Mouse (Mus musculus) forebrain, embryonic 12.5 days (tissue): Measurements from ENCODE around the gene Ica1. TPM values are rescaled to one million over a fixed set of nuclear protein-coding genes. Genes with fewer than 3 reads are reported as not detected.

Experiments used
- ATAC-seq: fragments of 200-750 bp; cut with Nextera tagmentation; 2 replicates; pipeline ENCODE4 v1.8.0; 2017; ENCODE audit warnings: moderate TSS enrichment; ENCODE audit not compliant: low FRiP score
- H3K27ac ChIP-seq: fragments of 300-500 bp; sonication (generic); 2 replicates; pipeline ENCODE4 v1.5.1; 2016; ENCODE audit warnings: mild to moderate bottlenecking
- H3K27me3 ChIP-seq: fragments of 300-500 bp; sonication (generic); 2 replicates; pipeline ENCODE4 v1.6.1; 2016; ENCODE audit warnings: mild to moderate bottlenecking
- H3K36me3 ChIP-seq: fragments of 300-500 bp; sonication (generic); replicated peaks from 2 replicates; pipeline ENCODE4 v1.6.1; 2016; ENCODE audit warnings: mild to moderate bottlenecking
- H3K4me1 ChIP-seq: fragments of 300-500 bp; sonication (generic); 2 replicates; pipeline ENCODE4 v1.6.1; 2016
- H3K4me2 ChIP-seq: fragments of 300-500 bp; sonication (generic); 2 replicates; pipeline ENCODE4 v1.6.1; 2016; ENCODE audit warnings: mild to moderate bottlenecking, moderate library complexity
- H3K4me3 ChIP-seq: fragments of 300-500 bp; sonication (generic); replicated peaks from 2 replicates; pipeline ENCODE4 v1.5.1; 2016; ENCODE audit warnings: mild to moderate bottlenecking
- H3K9ac ChIP-seq: fragments of 300-500 bp; sonication (generic); 2 replicates; pipeline ENCODE4 v1.6.1; 2016; ENCODE audit warnings: mild to moderate bottlenecking
- H3K9me3 ChIP-seq: fragments of 300-500 bp; sonication (generic); 2 replicates; pipeline ENCODE4 v1.6.1; 2016
- WGBS: fragments of 180-500 bp; shearing (Covaris S2); methylation state at CpG from one replicate; pipeline ENCODE4 v1.1.7; 2016; 5-methylcytosine and 5-hydroxymethylcytosine counted together
- polyA plus RNA-seq: library from polyadenylated mRNA; unstranded; fragments of >200 nt; fragmentation: Nextera tagmentation; extraction: Ambion mirVana; gene quantifications from 2 replicates; pipeline ENCODE4 v1.2.1, GENCODE M21; 2016

The Ica1 gene
- polyA plus RNA-seq, result 16.4 and 17.5 TPM in 2 replicates

DNA sequence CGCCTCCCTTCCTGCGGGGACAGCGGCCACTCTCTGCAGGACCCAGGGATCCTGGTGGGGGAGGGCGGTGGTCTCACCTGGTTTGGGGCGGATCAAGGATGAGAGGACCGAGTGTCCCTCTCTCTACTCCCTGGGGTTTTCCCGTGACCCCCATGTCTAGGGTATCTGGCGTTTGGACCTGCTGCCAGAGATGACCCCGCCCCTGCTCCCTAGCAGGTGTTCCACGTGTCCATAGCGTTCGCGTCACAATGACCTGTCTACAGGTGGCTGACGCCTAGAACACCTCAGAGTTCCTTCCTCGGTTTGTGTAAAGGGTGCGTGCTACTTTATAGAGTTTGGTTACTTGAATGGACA, at the start of gene Ica1:
Gene Ica1, minus strand, starts transcription at position 193 of the 354 bp plus-strand sequence.
- ATAC-seq, result no peak
- Histone ChIP-seq H3K4me2 (peak within 1 kb of the TSS; percentile 95), H3K36me3 (no peaks in the 10 kb centered on the region), H3K9me3 (no peaks in the 10 kb centered on the region), H3K27me3 (peaks cover 15% of the 10 kb centered on the region), H3K4me3 (peak within 1 kb of the TSS; percentile 84), H3K4me1 (peaks cover 6% of the 10 kb centered on the region; the same call in 1 of the 2 replicates), H3K9ac (peak within 1 kb of the TSS; percentile 82), H3K27ac (0 out of 2 replicates have a peak within 1 kb of the TSS, but pooled peaks have one; percentile 20)
- 2% methylated on average over 16 of the region's 16 CpGs for WGBS

DNA sequence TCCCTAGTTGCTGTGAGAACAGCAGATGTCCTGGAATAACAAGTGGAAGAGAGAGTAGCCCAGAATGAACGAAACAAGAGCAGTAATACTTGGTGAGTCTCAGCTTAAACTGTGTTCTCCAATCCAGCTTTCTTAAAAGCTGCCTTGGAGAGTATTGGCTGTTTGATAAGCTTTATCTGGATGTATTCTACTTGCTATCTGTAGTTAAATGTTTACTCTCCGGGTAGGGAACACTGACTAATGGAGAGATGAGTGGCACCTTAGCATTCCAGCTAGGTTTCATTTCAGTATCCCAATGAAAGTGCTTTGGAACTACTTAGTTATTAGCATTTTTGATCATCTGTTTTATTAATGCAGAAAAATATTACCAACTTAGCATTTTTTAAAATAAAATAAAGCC, 41.6 kb upstream of the Ica1 start:
- no peak for ATAC-seq
- Histone ChIP-seq H3K4me2 (no peak overlapping the region), H3K9me3 (no peaks in the 10 kb centered on the region), H3K4me1 (no peaks in the 10 kb centered on the region), H3K9ac (no peak overlapping the region), H3K4me3 (no peak overlapping the region), H3K27ac (no peak overlapping the region), H3K27me3 (no peaks in the 10 kb centered on the region), H3K36me3 (no peaks in the 10 kb centered on the region)
- WGBS, result 91% methylated on average over 2 of the region's 2 CpGs

DNA sequence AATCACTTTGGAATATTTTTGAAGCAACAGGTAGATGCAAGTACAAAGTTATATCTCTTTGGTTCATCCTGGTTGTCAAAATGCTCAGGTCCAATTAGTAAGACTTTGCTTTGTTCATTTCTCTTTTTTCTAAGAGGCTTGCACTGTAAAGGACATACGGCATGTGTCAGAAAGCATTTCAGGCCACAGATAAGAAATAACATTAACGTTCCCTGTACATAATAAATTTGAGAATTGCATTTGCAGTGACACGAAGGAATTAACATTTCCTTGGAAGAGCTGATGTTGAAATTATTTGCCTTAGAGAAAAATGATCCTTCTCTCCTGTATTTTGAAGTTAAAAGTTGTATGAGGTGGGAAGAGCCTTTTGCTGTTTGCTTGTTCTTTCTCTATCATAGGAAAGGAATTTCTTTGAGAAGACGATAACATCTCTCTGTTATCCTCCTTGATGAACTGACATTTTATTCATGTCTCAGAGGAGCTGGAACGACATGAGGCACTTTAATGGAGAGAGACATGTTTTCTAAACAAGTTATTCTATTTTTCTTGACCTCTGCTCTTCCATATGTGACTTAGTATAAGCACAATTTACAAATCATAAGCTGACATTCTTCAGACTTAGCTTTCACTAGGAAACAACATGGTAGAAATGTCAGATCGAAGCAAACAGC, 36.2 kb upstream of the Ica1 start:
- H3K9ac ChIP-seq, result no peak overlapping the region
- H3K27me3 ChIP-seq, result no peaks in the 10 kb centered on the region
- no peak overlapping the region for H3K4me3 ChIP-seq
- no peaks in the 10 kb centered on the region for H3K4me1 ChIP-seq
- no peaks in the 10 kb centered on the region for H3K9me3 ChIP-seq
- ATAC-seq, result no peak
- WGBS, result 82% methylated on average over 6 of the region's 6 CpGs
- H3K36me3 ChIP-seq, result no peaks in the 10 kb centered on the region
- H3K4me2 ChIP-seq, result no peak overlapping the region
- no peak overlapping the region for H3K27ac ChIP-seq

DNA sequence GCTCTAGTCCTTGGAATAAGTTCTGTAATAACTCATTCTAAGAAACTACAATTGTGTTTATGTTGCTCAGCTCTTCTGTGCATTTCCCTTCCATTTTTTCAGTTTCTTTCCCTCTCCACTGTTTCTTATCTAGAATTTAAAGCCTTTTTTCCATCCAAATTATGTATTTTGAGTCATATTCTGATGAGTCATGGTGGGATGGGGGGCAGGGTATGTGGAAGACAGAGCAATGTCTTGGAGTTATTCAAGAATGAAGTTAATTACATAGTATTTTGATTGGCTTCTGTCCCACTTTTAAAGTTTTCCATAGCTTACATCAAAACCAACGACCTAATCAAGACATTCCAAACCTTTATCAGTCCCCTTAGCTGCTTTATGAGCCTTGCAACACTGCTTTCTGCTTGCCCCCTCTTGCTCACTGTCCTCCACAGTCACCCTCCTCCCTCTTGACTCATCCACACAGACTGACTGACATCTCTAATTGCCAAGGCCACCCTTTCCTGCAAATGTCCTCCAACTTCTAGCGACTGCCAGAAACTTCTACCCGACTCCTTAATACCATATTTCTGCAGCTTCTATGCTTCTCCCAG, 24.4 kb upstream of the Ica1 start:
- Histone ChIP-seq H3K4me1 (no peaks in the 10 kb centered on the region), H3K27me3 (no peaks in the 10 kb centered on the region), H3K4me2 (no peak overlapping the region), H3K9ac (no peak overlapping the region), H3K27ac (no peak overlapping the region), H3K4me3 (no peak overlapping the region), H3K36me3 (no peaks in the 10 kb centered on the region), H3K9me3 (no peaks in the 10 kb centered on the region)
- 67% methylated on average over 3 of the region's 3 CpGs for WGBS
- no peak for ATAC-seq

DNA sequence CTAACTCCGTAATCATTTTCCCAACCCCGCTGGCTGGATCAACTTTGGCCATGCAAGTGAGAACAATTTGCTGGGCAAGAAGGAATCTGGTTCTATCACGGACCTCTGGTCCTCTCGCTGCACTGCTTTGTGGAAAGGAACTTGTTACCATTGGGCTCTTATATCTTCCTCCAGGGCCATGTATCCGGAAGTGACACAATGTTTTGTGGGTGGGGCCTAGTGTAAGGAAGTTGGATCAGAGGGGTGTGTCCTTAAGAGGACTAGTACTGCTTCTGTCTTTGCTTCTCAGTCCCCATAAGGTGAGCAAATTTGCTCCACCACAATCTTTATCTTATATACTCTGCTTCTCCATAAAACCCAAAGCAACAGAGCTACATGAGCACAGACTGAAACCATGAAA, 14.1 kb upstream of the Ica1 start:
- WGBS, result 92% methylated on average over 5 of the region's 5 CpGs
- H3K9ac ChIP-seq, result no peak overlapping the region
- H3K36me3 ChIP-seq, result no peaks in the 10 kb centered on the region
- no peak overlapping the region for H3K4me3 ChIP-seq
- H3K9me3 ChIP-seq, result no peaks in the 10 kb centered on the region
- no peak overlapping the region for H3K4me2 ChIP-seq
- no peaks in the 10 kb centered on the region for H3K27me3 ChIP-seq
- no peak for ATAC-seq
- no peaks in the 10 kb centered on the region for H3K4me1 ChIP-seq
- no peak overlapping the region for H3K27ac ChIP-seq

DNA sequence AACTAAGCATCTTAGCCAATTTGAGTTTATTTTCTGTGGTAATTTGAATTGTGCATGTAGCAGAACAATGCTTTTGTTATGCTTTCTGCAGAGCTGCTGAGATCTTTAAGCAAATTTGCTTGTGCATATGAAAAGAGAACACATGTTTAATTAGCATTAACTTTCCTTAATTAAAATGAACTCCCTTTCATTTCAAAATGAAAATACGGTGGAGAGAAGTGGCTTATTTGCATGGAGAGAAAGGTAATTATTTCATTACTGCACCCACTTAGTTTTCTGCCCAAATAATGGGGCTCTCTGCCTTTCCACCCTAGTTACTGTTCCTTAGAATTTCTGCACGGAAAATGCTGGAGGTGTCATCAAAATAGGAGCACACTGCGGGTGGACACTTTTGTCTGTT, 13.5 kb upstream of the Ica1 start:
- no peak overlapping the region for H3K9ac ChIP-seq
- H3K4me3 ChIP-seq, result no peak overlapping the region
- no peaks in the 10 kb centered on the region for H3K9me3 ChIP-seq
- H3K36me3 ChIP-seq, result no peaks in the 10 kb centered on the region
- peak; percentile 3; the same call in 1 of the 2 replicates for ATAC-seq
- H3K4me2 ChIP-seq, result no peak overlapping the region
- no peaks in the 10 kb centered on the region for H3K4me1 ChIP-seq
- WGBS, result 34% methylated on average over 3 of the region's 3 CpGs
- H3K27me3 ChIP-seq, result no peaks in the 10 kb centered on the region
- H3K27ac ChIP-seq, result no peak overlapping the region

DNA sequence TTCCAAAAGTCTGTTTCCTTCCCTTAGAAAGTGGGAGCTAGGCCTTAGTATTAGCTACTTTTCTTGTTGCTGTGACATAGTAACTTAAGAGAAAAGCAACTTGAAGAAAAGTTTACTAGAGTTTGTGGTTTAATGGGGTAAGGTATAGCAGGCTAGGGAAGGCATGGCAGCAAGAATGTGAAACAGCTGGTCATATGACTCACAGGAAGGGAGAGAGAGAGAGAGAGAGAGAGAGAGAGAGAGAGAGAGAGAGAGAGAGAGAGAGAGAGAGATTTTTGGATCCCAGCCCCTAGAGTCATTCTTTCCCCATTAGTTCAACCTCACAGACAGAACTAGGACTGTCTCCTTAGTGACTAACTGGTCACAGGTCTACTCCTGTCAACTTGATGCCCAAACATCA, 2.3 kb upstream of the Ica1 start:
- Histone ChIP-seq H3K27ac (no peak overlapping the region), H3K4me1 (peaks cover 6% of the 10 kb centered on the region; the same call in 1 of the 2 replicates), H3K36me3 (no peaks in the 10 kb centered on the region), H3K27me3 (peaks cover 15% of the 10 kb centered on the region), H3K9me3 (no peaks in the 10 kb centered on the region), H3K9ac (no peak overlapping the region), H3K4me2 (no peak overlapping the region), H3K4me3 (no peak overlapping the region)
- ATAC-seq, result no peak

DNA sequence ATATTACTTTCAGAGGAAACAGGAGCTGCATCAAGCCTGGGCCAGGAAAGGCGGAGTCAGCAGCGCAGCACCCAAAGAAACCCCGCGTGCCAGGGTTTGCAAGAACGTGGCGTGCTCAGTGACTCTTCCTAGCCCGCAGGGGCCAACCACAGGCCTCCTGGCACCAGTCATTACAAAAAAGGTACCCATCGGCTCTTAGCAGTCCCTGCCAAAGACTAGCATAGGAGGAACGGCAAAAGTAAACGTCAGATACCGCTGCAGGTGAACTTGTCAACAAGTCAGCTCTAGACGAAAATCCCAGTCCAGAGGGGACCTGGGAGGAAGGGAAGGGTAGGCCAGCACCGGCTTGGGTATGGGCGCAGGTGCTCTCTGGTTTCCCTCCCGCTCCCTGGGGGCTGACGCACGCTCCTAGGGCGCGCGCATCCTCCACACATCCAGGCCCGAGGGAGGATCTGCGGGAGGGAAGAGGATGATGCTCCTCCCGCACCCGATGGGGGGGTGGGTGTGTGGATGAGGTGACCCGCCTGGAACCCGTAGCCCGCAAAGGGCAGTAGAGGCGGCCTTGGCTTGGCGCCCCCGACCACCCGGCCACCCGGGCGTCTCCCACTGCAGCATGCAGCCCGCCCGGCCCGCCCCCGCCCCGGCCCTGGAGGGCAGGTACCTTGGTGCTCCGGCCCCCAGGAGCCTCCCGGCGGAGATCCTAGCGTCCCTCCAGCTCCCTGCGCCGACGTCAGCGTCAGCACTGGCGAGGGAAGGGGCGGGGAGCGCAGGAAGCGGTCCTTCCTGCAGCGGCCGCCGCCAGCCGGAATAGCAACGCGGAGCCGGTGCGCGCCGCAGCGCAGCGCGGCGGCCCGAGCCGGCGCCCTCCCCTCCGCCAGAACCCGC, 635 bp downstream of the Ica1 start:
- H3K27me3 ChIP-seq, result peaks cover 15% of the 10 kb centered on the region
- WGBS, result under 1% methylated on average over 68 of the region's 69 CpGs
- ATAC-seq, result peak; percentile 95
- peak overlapping the region; percentile 95 for H3K4me2 ChIP-seq
- H3K27ac ChIP-seq, result 0 out of 2 replicates have a peak overlapping the region, but pooled peaks have one; percentile 20
- no peaks in the 10 kb centered on the region for H3K9me3 ChIP-seq
- H3K4me3 ChIP-seq, result peak overlapping the region; percentile 84
- peaks cover 6% of the 10 kb centered on the region; the same call in 1 of the 2 replicates for H3K4me1 ChIP-seq
- no peaks in the 10 kb centered on the region for H3K36me3 ChIP-seq
- H3K9ac ChIP-seq, result peak overlapping the region; percentile 82

DNA sequence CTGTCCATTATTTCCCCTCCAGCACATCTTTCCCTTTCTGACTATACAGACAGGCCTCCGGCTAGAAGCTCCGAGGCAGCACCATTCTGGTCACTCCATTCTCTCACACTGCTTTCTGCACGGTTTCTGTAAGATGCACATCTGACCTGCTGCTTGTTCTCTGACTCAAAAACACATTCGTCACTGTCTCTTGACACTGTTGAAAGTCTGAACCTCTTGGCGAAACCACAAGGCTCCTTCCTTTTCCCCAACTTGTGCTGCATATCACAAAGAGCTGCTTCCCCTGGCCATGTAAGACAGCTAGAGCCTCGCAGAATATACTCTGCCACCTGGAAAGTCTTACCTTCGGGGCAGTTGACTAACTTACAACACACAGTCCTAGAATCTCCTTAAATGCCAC, 6.7 kb downstream of the Ica1 start:
- H3K9ac ChIP-seq, result no peak overlapping the region
- no peaks in the 10 kb centered on the region; the same call in 1 of the 2 replicates for H3K27me3 ChIP-seq
- H3K9me3 ChIP-seq, result no peaks in the 10 kb centered on the region
- no peak overlapping the region for H3K27ac ChIP-seq
- H3K36me3 ChIP-seq, result no peaks in the 10 kb centered on the region
- H3K4me3 ChIP-seq, result no peak overlapping the region
- no peaks in the 10 kb centered on the region for H3K4me1 ChIP-seq
- no peak for ATAC-seq
- WGBS, result 87% methylated on average over 7 of the region's 7 CpGs
- no peak overlapping the region for H3K4me2 ChIP-seq

DNA sequence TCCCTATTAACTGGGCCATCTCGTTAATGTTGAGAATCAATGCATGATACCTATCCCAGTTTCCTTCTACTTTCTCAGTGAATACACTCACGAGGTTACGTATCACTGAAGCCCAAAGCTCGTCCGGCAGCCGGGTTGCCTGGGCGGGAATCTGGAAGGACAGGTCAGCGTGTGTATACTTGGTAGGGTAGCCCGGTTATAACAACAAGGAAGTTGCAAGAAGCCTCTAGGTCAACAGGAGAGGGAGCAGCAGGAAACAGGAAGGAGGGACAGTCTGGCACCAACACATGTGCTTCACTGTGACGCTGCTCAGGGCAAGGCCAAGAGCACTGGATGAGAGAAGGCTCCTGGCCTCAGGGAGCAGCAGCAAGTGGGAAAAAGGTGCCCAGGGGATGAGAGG, 7.9 kb downstream of the Ica1 start:
- Histone ChIP-seq H3K27ac (no peak overlapping the region), H3K4me1 (no peaks in the 10 kb centered on the region), H3K9me3 (no peaks in the 10 kb centered on the region), H3K36me3 (no peaks in the 10 kb centered on the region), H3K4me2 (no peak overlapping the region), H3K9ac (no peak overlapping the region), H3K4me3 (no peak overlapping the region), H3K27me3 (no peaks in the 10 kb centered on the region)
- 72% methylated on average over 10 of the region's 10 CpGs for WGBS
- no peak for ATAC-seq

DNA sequence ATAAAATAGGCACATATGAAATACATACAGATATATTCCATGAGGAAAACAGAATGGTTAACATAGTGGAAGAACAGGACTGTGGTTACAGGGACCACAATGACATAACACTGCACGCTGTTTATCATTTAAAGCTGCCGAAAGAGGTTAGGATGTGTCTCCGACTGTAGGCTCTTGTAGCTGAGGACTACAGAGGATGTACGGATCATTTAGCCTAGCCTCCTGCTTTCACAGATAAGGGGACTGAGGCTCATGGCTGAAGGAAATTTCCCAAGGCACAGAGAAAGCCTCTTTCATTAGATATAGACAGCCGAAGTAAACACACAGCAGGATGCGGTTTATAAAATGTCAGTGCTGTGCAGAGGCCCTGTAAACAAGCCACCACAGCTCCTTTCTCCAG, 8.5 kb downstream of the Ica1 start:
- no peak overlapping the region for H3K4me3 ChIP-seq
- no peaks in the 10 kb centered on the region for H3K36me3 ChIP-seq
- H3K27me3 ChIP-seq, result no peaks in the 10 kb centered on the region
- no peak for ATAC-seq
- H3K4me1 ChIP-seq, result no peaks in the 10 kb centered on the region
- H3K4me2 ChIP-seq, result no peak overlapping the region
- H3K9me3 ChIP-seq, result no peaks in the 10 kb centered on the region
- H3K27ac ChIP-seq, result no peak overlapping the region
- WGBS, result 67% methylated on average over 6 of the region's 6 CpGs
- no peak overlapping the region for H3K9ac ChIP-seq

DNA sequence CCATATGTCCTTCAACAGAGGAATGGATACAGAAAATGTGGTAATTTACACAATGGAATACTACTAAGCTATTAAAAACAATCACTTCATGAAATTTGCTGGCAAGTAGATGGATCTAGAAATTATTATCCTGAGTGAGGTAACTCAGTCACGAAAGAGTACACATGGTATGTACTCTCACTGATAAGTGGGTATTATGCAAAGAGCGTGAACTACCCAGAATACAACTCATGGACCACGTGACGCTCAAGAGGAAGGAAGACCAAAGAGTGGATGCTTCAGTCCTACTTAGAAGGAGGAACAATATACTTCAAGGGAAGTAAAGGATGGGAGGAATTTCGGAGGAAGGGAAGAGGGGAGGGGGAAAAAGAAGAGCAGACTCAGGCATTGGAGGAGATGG, 11.6 kb downstream of the Ica1 start:
- no peak overlapping the region for H3K27ac ChIP-seq
- ATAC-seq, result no peak
- no peak overlapping the region for H3K4me2 ChIP-seq
- H3K36me3 ChIP-seq, result no peaks in the 10 kb centered on the region
- H3K4me1 ChIP-seq, result no peaks in the 10 kb centered on the region
- H3K9me3 ChIP-seq, result no peaks in the 10 kb centered on the region
- H3K27me3 ChIP-seq, result no peaks in the 10 kb centered on the region
- no peak overlapping the region for H3K9ac ChIP-seq
- 92% methylated on average over 5 of the region's 5 CpGs for WGBS
- H3K4me3 ChIP-seq, result no peak overlapping the region
